Mouse (Mus musculus) right cerebral cortex, postnatal 14 days (tissue): ENCODE measurements around the gene Rtn4ip1.
"Not testable (repeated sequence)": the region's sequence is repeated elsewhere in the genome, so short reads cannot be mapped to it uniquely, and the experiment has no call there.

Experiments used
- DNase-seq: peaks from one replicate; pipeline ENCODE4 v3.0.0; 2022

Rtn4ip1 gene

GRCm38 (mm10) chr10:43901578-43902194 is at the start of gene Rtn4ip1, which contains the start of gene Qrsl1:
Gene Rtn4ip1, plus strand, starts transcription at chr10:43901807.
Gene Qrsl1, minus strand, starts transcription at chr10:43901745.
- peak; percentile 93 for DNase-seq

GRCm38 (mm10) chr10:43851898-43852297 is 49.7 kb upstream of the Rtn4ip1 start:
- no peak for DNase-seq

GRCm38 (mm10) chr10:43855916-43856315 is 45.7 kb upstream of the Rtn4ip1 start:
- DNase-seq = no peak

GRCm38 (mm10) chr10:43856351-43856750 is 45.3 kb upstream of the Rtn4ip1 start:
- DNase-seq = no peak

GRCm38 (mm10) chr10:43870752-43871151 is 30.9 kb upstream of the Rtn4ip1 start:
- peak; percentile 25 for DNase-seq

- no peak for DNase-seq
Measured at GRCm38 (mm10) chr10:43871458-43871857, 30.1 kb upstream of the Rtn4ip1 start.

GRCm38 (mm10) chr10:43887676-43888075 is 13.9 kb upstream of the Rtn4ip1 start:
- DNase-seq = no peak

GRCm38 (mm10) chr10:43888976-43889375 is 12.6 kb upstream of the Rtn4ip1 start:
- no peak for DNase-seq

- DNase-seq = no peak
Measured at GRCm38 (mm10) chr10:43892971-43893370, 8.6 kb upstream of the Rtn4ip1 start.

- DNase-seq = no peak
Measured at GRCm38 (mm10) chr10:43896065-43896464, 5.5 kb upstream of the Rtn4ip1 start.

GRCm38 (mm10) chr10:43898276-43898675 is 3.3 kb upstream of the Rtn4ip1 start:
- DNase-seq = no peak

- DNase-seq = no peak
Measured at GRCm38 (mm10) chr10:43900883-43901570, 580 bp upstream of the Rtn4ip1 start.

GRCm38 (mm10) chr10:43904569-43904968 is 3.0 kb downstream of the Rtn4ip1 start:
- DNase-seq = no peak

GRCm38 (mm10) chr10:43910032-43910872 is 8.6 kb downstream of the Rtn4ip1 start:
- DNase-seq = no peak

- no peak for DNase-seq
Measured at GRCm38 (mm10) chr10:43910873-43911142, 9.2 kb downstream of the Rtn4ip1 start.

- no peak for DNase-seq
Measured at GRCm38 (mm10) chr10:43912236-43912635, 10.6 kb downstream of the Rtn4ip1 start.

GRCm38 (mm10) chr10:43916181-43916580 is 14.6 kb downstream of the Rtn4ip1 start:
- no peak for DNase-seq

GRCm38 (mm10) chr10:43916737-43917136 is 15.1 kb downstream of the Rtn4ip1 start:
- DNase-seq = no peak

- peak; percentile 90 for DNase-seq
Measured at GRCm38 (mm10) chr10:43918696-43919608, 17.3 kb downstream of the Rtn4ip1 start.

- no peak for DNase-seq
Measured at GRCm38 (mm10) chr10:43923096-43923495, 21.5 kb downstream of the Rtn4ip1 start.

GRCm38 (mm10) chr10:43925776-43926175 is 24.2 kb downstream of the Rtn4ip1 start:
- DNase-seq = not testable (repeated sequence)

GRCm38 (mm10) chr10:43927736-43928135 is 26.1 kb downstream of the Rtn4ip1 start:
- DNase-seq = no peak

- DNase-seq = no peak
Measured at GRCm38 (mm10) chr10:43928596-43928995, 27.0 kb downstream of the Rtn4ip1 start.
